Mouse (Mus musculus) gastrocnemius, adult 18-20 months (tissue): ENCODE measurements around the gene Avpr1a. TPM values are rescaled to one million over a fixed set of nuclear protein-coding genes. Genes with fewer than 3 reads are reported as not detected.
A peak's percentile ranks its signal among the peaks of the same experiment; 100 is the strongest.

Experiments used
- DNase-seq: peaks from one replicate; pipeline ENCODE4 v3.0.0; 2021; ENCODE audit warnings: low spot score
- long read RNA-seq, 2 experiments: library from polyadenylated mRNA; stranded (forward); transcript quantifications; one replicate each; pipeline ENCODE4 v2.0.0; 2021
- total RNA-seq, 2 experiments: library from RNA; stranded (reverse); gene quantifications; 2 replicates each; pipeline ENCODE4 v1.2.3; 2021

Gene Avpr1a
- under 1 TPM; 0.48 to 0.71 TPM for total RNA-seq
- long read RNA-seq, experiment 1 = 0 reads
- long read RNA-seq, experiment 2 = 0 reads

GRCm38 (mm10) chr10:122447861-122448716, at the start of gene Avpr1a:
TSS of gene Avpr1a (plus strand) at chr10:122448499.
- DNase-seq = no peak

GRCm38 (mm10) chr10:122402270-122402669, 46.0 kb upstream of the Avpr1a start:
- no peak for DNase-seq

GRCm38 (mm10) chr10:122406333-122406732, 42.0 kb upstream of the Avpr1a start:
- DNase-seq = no peak

- no peak for DNase-seq
Observed at GRCm38 (mm10) chr10:122408697-122409409, 39.4 kb upstream of the Avpr1a start.

GRCm38 (mm10) chr10:122410791-122411190, 37.5 kb upstream of the Avpr1a start:
- DNase-seq = no peak

GRCm38 (mm10) chr10:122432690-122433089, 15.6 kb upstream of the Avpr1a start:
- DNase-seq = no peak

GRCm38 (mm10) chr10:122447275-122447674, 1.0 kb upstream of the Avpr1a start:
- DNase-seq = peak; percentile 64

GRCm38 (mm10) chr10:122448717-122449611, 665 bp downstream of the Avpr1a start:
- no peak for DNase-seq

GRCm38 (mm10) chr10:122449856-122450255, 1.6 kb downstream of the Avpr1a start:
- peak; percentile 9 for DNase-seq

- DNase-seq = no peak
Observed at GRCm38 (mm10) chr10:122453466-122453865, 5.2 kb downstream of the Avpr1a start.

- DNase-seq = no peak
Observed at GRCm38 (mm10) chr10:122455793-122456192, 7.5 kb downstream of the Avpr1a start.

- DNase-seq = no peak
Observed at GRCm38 (mm10) chr10:122476846-122477245, 28.5 kb downstream of the Avpr1a start.

- no peak for DNase-seq
Observed at GRCm38 (mm10) chr10:122498551-122498950, 50.3 kb downstream of the Avpr1a start.

GRCm38 (mm10) chr10:122499306-122499705, 51.0 kb downstream of the Avpr1a start:
- no peak for DNase-seq

Other genes starting within 250 kb of the Avpr1a start
- gene Ppm1h, start 230.3 kb downstream of the Avpr1a start, total RNA-seq = 1 to 10 TPM; 1.5 to 1.8 TPM